Mouse (Mus musculus) gastrocnemius, postnatal 25 days (tissue): Measurements from ENCODE around the gene Slc2a4. TPM values are rescaled to one million over a fixed set of nuclear protein-coding genes. Genes with fewer than 3 reads are reported as not detected.
"Not testable (repeated sequence)": the region's sequence is repeated elsewhere in the genome, so short reads cannot be mapped to it uniquely, and the experiment has no call there.

Experiments
- DNase-seq: peaks from one replicate; pipeline ENCODE4 v3.0.0; 2022
- total RNA-seq, 2 experiments: library from RNA; stranded (reverse); gene quantifications; 1 replicate in 1 of 2; 2 replicates in 1 of 2; pipeline ENCODE4 v1.2.3; 2021

The Slc2a4 gene
- total RNA-seq, 2 experiments from 2014 or later, result 306 to 340 TPM

GRCm38 (mm10) chr11:69939181-69939580 lies 8.8 kb downstream of the Slc2a4 start:
- DNase-seq, result no peak

- no peak for DNase-seq
These were observed 9.5 kb downstream of the Slc2a4 start for GRCm38 (mm10) chr11:69938401-69938979.

- DNase-seq, result no peak
These were observed 10.2 kb downstream of the Slc2a4 start for GRCm38 (mm10) chr11:69937834-69938233.

- DNase-seq, result peak; percentile 74
These were observed 10.6 kb downstream of the Slc2a4 start for GRCm38 (mm10) chr11:69937385-69937784.

- peak; percentile 29 for DNase-seq
These were observed 11.2 kb downstream of the Slc2a4 start for GRCm38 (mm10) chr11:69936714-69937347.

- DNase-seq, result no peak
These were observed 11.8 kb downstream of the Slc2a4 start for GRCm38 (mm10) chr11:69936156-69936555.

GRCm38 (mm10) chr11:69935137-69935879 lies 12.7 kb downstream of the Slc2a4 start, which contains the start of gene Ybx2:
TSS of gene Ybx2 (plus strand) at chr11:69935796.
- DNase-seq, result peak; percentile 88

GRCm38 (mm10) chr11:69934681-69935080 lies 13.3 kb downstream of the Slc2a4 start:
- no peak for DNase-seq

GRCm38 (mm10) chr11:69934169-69934568 lies 13.8 kb downstream of the Slc2a4 start:
- DNase-seq, result peak; percentile 82

GRCm38 (mm10) chr11:69933066-69933465 lies 14.9 kb downstream of the Slc2a4 start:
- DNase-seq, result no peak

- DNase-seq, result no peak
These were observed 15.7 kb downstream of the Slc2a4 start for GRCm38 (mm10) chr11:69932254-69932653.

- DNase-seq, result no peak
These were observed 16.2 kb downstream of the Slc2a4 start for GRCm38 (mm10) chr11:69931769-69932168.

GRCm38 (mm10) chr11:69930967-69931537 lies 16.9 kb downstream of the Slc2a4 start:
- no peak for DNase-seq

- not testable (repeated sequence) for DNase-seq
These were observed 17.8 kb downstream of the Slc2a4 start for GRCm38 (mm10) chr11:69930176-69930575.

GRCm38 (mm10) chr11:69929712-69930111 lies 18.3 kb downstream of the Slc2a4 start:
- no peak for DNase-seq

- DNase-seq, result no peak
These were observed 20.5 kb downstream of the Slc2a4 start for GRCm38 (mm10) chr11:69927501-69927900.

- no peak for DNase-seq
These were observed 25.2 kb downstream of the Slc2a4 start for GRCm38 (mm10) chr11:69922796-69923195.

- DNase-seq, result no peak
These were observed 25.8 kb downstream of the Slc2a4 start for GRCm38 (mm10) chr11:69922012-69922756.

- DNase-seq, result peak; percentile 100
These were observed 26.6 kb downstream of the Slc2a4 start, which contains the start of gene Eif5a for GRCm38 (mm10) chr11:69921114-69922011. TSS of gene Eif5a (minus strand) at chr11:69921958.

- no peak for DNase-seq
These were observed 27.5 kb downstream of the Slc2a4 start for GRCm38 (mm10) chr11:69920266-69921031.
